Mouse (Mus musculus) kidney, embryonic 16.5 days (tissue): Measurements from ENCODE around the gene Cnpy2. TPM values are rescaled to one million over a fixed set of nuclear protein-coding genes. Genes with fewer than 3 reads are reported as not detected.

Experiments used
- ATAC-seq: fragments of 200-750 bp; cut with Nextera tagmentation; 2 replicates; pipeline ENCODE4 v1.8.0; 2017; ENCODE audit warnings: moderate TSS enrichment; ENCODE audit not compliant: low FRiP score, low TSS enrichment
- H3K27ac ChIP-seq: fragments of 300-500 bp; sonication (generic); 2 replicates; pipeline ENCODE4 v1.5.1; 2014; ENCODE audit warnings: low read length
- H3K27me3 ChIP-seq: fragments of 300-500 bp; sonication (generic); 2 replicates; pipeline ENCODE4 v1.6.1; 2014; ENCODE audit warnings: low read length, control low read depth, mixed read lengths; ENCODE audit not compliant: insufficient read depth
- H3K36me3 ChIP-seq: fragments of 300-500 bp; sonication (generic); 2 replicates; pipeline ENCODE4 v1.6.1; 2014; ENCODE audit warnings: low read length, control low read depth, mixed read lengths; ENCODE audit not compliant: insufficient read depth
- H3K4me1 ChIP-seq: fragments of 300-500 bp; sonication (generic); 2 replicates; pipeline ENCODE4 v1.6.1; 2014; ENCODE audit warnings: low read length, control low read depth, mixed read lengths; ENCODE audit not compliant: insufficient read depth
- H3K4me2 ChIP-seq: fragments of 300-500 bp; sonication (generic); replicated peaks from 2 replicates; pipeline ENCODE4 v1.6.1; 2014; ENCODE audit warnings: low read depth, low read length
- H3K4me3 ChIP-seq: fragments of 300-500 bp; sonication (generic); 2 replicates; pipeline ENCODE4 v1.5.1; 2014; ENCODE audit warnings: mild to moderate bottlenecking, low read length
- H3K9ac ChIP-seq: fragments of 300-500 bp; sonication (generic); replicated peaks from 2 replicates; pipeline ENCODE4 v1.6.1; 2014; ENCODE audit warnings: low read length
- H3K9me3 ChIP-seq: fragments of 300-500 bp; sonication (generic); 2 replicates; pipeline ENCODE4 v1.6.1; 2016; ENCODE audit warnings: low read length, control low read depth
- WGBS: fragments of 180-500 bp; shearing (Covaris S2); extraction: QIAGEN DNeasy Blood & Tissue Kit; methylation state at CpG from one replicate; pipeline ENCODE4 v1.1.7; 2014; 5-methylcytosine and 5-hydroxymethylcytosine counted together
- polyA plus RNA-seq: library from polyadenylated mRNA; unstranded; fragments of >200 nt; fragmentation: Nextera tagmentation; extraction: Ambion mirVana; gene quantifications from 2 replicates; pipeline ENCODE4 v1.2.1, GENCODE M21; 2015

Gene Cnpy2
- polyA plus RNA-seq, 1 experiment from 2014 or later = 370 TPM

DNA sequence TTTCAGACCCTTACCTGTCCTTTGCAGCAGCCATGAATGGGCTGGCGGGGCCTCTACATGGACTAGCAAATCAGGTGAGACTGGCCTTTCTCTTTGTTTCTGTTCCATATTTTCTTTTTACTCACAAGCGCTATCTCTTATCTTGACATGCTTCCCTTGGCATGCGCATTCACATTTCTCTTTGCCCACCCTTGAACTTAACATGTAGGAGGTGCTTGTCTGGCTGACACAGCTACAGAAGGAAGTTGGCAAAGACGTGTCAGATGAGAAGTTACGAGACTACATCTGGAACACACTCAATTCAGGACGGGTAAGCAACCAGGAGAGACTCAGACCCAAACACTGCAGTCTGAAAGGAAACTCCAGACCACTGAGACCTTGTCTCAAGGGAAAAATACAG lies 37.0 kb downstream of the Cnpy2 start:
- H3K4me2 ChIP-seq = no peak overlapping the region
- 89% methylated on average over 6 of the region's 6 CpGs for WGBS
- no peaks in the 10 kb centered on the region for H3K9me3 ChIP-seq
- ATAC-seq = no peak
- H3K36me3 ChIP-seq = peaks cover 59% of the 10 kb centered on the region
- H3K27ac ChIP-seq = no peak overlapping the region
- H3K27me3 ChIP-seq = no peaks in the 10 kb centered on the region
- H3K9ac ChIP-seq = no peak overlapping the region
- no peaks in the 10 kb centered on the region for H3K4me1 ChIP-seq
- H3K4me3 ChIP-seq = no peak overlapping the region

DNA sequence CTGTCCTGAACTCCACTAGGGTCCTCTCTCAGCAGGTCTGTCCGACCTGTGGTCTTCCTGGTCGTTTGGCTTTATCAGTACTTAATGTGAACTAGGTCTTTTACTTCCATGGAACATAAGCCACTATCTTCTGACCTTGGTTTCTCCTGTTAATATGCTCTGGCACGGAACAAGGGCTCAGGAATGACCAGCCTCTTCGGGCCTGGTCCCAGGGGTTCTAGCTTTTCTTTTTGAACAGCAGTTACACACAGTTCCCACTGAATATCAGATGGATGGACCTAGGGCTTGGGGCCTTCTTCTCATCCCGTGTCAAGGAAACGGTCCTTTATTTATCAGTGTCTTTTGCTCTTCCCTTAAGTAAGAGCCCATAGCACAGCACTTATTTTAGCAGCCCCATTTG lies 39.6 kb downstream of the Cnpy2 start:
- no peak overlapping the region for H3K27ac ChIP-seq
- 86% methylated on average over 6 of the region's 6 CpGs for WGBS
- no peak overlapping the region for H3K4me2 ChIP-seq
- no peak overlapping the region for H3K4me3 ChIP-seq
- no peak overlapping the region for H3K9ac ChIP-seq
- no peak for ATAC-seq
- no peaks in the 10 kb centered on the region for H3K4me1 ChIP-seq
- no peaks in the 10 kb centered on the region for H3K9me3 ChIP-seq
- H3K27me3 ChIP-seq = no peaks in the 10 kb centered on the region
- H3K36me3 ChIP-seq = peaks cover 50% of the 10 kb centered on the region

DNA sequence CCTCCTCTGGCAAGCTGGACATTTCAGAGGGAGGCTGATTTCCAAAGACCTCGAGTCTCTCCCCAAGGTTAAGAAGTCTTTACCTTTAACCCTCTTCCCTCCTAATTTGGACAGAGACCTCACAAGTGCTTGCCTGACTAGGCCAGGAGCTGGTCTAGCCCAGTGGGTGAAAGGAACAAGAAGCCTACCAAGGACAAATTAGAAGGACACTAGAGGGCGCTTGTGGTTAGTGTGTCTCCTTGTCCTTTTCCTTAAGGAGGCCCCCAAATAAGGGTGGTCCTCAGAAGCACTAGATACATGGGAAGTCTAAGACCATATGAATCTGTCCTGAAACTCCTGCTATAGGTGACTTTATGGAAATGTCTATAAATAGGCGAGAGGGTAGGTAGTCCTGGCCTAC lies 40.3 kb downstream of the Cnpy2 start:
- H3K36me3 ChIP-seq = peaks cover 50% of the 10 kb centered on the region
- H3K27me3 ChIP-seq = no peaks in the 10 kb centered on the region
- 49% methylated on average over 3 of the region's 3 CpGs for WGBS
- H3K27ac ChIP-seq = no peak overlapping the region
- H3K9ac ChIP-seq = no peak overlapping the region
- H3K4me2 ChIP-seq = no peak overlapping the region
- H3K4me1 ChIP-seq = peaks cover 3% of the 10 kb centered on the region; the same call in 1 of the 2 replicates
- peak; percentile 62 for ATAC-seq
- no peak overlapping the region for H3K4me3 ChIP-seq
- H3K9me3 ChIP-seq = no peaks in the 10 kb centered on the region

DNA sequence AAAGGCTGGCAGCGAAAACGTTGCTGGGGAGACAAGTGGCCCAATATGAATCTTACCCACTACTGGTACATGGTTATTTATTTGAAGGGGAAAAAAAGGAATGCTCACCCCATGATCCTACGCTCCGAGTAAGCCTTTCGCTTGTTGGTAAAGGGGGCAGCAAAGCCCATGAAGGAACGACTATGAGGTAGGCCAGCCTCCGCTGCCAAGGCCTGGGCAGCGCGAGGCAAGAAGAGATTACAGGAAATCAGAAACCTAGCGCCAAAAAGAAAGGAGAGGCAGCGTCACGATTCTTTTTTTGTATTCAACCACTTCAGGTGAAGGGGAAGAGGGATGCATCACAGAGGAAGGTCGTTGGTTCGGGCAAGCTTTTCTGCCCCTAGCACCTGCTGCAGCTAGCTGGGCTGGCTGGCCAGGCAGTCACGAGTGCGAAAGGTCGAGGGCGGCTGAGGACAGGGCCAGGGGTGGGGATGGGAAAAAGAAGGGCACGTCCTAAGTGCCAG lies 45.7 kb downstream of the Cnpy2 start:
- 16% methylated on average over 19 of the region's 19 CpGs for WGBS
- Histone ChIP-seq H3K36me3 (peaks cover 14% of the 10 kb centered on the region), H3K4me1 (peaks cover 8% of the 10 kb centered on the region), H3K4me3 (peak overlapping the region; percentile 64), H3K9me3 (no peaks in the 10 kb centered on the region), H3K27me3 (no peaks in the 10 kb centered on the region), H3K27ac (peak overlapping the region; percentile 88), H3K4me2 (peak overlapping the region; percentile 68), H3K9ac (peak overlapping the region; percentile 72)
- no peak for ATAC-seq

DNA sequence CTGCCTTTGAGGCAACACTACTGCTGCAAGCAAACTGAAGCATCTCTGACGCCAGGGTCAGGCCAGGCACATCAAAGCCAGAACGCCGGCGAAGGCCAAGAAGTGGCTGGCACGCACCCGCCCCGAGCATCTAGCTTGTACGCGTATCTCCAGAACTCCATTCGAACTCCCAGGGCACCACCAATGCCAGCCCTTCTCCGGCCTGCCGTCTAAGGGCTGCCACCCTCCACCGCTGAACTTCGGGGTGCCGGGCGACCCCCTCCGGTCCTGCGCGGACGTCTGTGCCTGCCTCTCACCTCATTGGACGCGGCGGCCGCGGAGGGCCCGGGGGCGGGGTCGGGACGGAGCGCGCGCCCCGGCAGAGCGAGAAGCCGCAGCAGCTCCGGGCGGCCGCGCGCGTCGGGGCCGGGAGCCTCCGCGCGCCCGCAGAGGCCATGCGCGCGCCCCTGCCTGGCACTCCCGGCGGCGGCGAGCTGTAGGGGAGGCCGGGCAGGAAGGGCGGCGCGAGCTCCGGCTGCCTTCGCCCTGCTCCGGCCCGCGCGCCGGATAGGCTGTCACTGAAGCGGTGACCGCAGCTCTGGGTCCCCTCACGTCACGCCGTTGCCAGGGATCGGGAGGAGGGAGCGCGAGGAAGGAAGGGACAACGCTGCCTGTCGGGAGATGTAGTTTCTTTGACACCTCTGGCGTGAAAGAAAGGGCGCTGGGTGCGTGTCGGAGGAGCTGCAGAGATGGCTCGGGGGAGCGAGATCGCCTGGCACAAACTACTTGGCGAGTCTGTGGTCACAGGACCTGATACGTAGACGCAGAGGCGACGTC lies 46.4 kb downstream of the Cnpy2 start, which contains the start of gene Coq10a:
Gene Coq10a (minus strand): TSS at position 596 of the 816 bp plus-strand sequence.
- Histone ChIP-seq H3K9me3 (no peaks in the 10 kb centered on the region), H3K36me3 (peaks cover 7% of the 10 kb centered on the region; the same call in 1 of the 2 replicates), H3K4me3 (peak within 1 kb of the TSS; percentile 64), H3K27me3 (no peaks in the 10 kb centered on the region), H3K27ac (peak within 1 kb of the TSS; percentile 88), H3K9ac (peak within 1 kb of the TSS; percentile 72), H3K4me1 (peaks cover 8% of the 10 kb centered on the region), H3K4me2 (peak within 1 kb of the TSS; percentile 68)
- WGBS = under 1% methylated on average over 87 of the region's 87 CpGs
- peak; percentile 98 for ATAC-seq

DNA sequence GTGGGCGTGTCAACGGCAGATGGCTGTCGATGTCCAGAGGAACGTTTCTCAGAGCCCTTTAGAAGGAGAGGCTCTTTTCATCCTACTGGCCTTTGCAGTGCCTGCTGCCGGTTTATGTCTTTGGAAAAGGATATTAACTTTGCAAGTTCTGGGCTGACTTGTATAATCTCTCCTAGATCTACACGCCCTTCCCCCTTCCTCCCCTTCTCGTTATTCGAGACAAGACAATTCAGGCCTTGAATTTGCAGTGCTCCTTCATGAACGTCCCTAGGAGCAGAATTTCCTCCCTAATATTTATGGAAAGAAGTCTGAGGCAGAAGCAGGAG lies 46.9 kb downstream of the Cnpy2 start:
- peaks cover 8% of the 10 kb centered on the region for H3K4me1 ChIP-seq
- 5% methylated on average over 9 of the region's 9 CpGs for WGBS
- H3K27me3 ChIP-seq = no peaks in the 10 kb centered on the region
- peak overlapping the region; percentile 72 for H3K9ac ChIP-seq
- H3K4me3 ChIP-seq = peak overlapping the region; percentile 64
- 0 out of 2 replicates have a peak, but pooled peaks cover 2% of the 10 kb centered on the region for H3K9me3 ChIP-seq
- peak overlapping the region; percentile 68 for H3K4me2 ChIP-seq
- peak overlapping the region; percentile 88 for H3K27ac ChIP-seq
- H3K36me3 ChIP-seq = peaks cover 5% of the 10 kb centered on the region; the same call in 1 of the 2 replicates
- ATAC-seq = no peak

DNA sequence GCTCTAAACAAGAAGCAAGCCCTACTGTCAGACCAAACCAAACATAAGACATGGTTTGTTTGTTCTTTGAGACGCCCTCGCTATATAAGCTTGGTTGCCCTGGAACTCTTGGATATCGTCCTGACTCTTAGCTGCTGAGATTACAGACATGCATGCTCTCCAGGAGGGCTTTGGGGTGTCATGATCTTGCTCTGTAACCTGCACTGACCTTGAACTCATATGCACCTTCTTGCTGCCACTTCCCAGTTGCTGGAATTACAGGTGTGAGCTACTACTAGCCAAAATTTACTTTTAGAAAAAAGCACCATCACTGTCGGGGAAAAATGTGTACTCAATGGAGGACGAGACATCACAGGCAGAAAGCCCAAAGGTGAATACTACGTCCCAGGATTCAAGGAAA lies 47.3 kb downstream of the Cnpy2 start:
- Histone ChIP-seq H3K9me3 (0 out of 2 replicates have a peak, but pooled peaks cover 5% of the 10 kb centered on the region), H3K36me3 (peaks cover 5% of the 10 kb centered on the region; the same call in 1 of the 2 replicates), H3K4me2 (peak overlapping the region; percentile 68), H3K4me1 (peaks cover 8% of the 10 kb centered on the region), H3K4me3 (peak overlapping the region; percentile 64), H3K27ac (peak overlapping the region; percentile 88), H3K27me3 (no peaks in the 10 kb centered on the region), H3K9ac (peak overlapping the region; percentile 72)
- no peak for ATAC-seq
- WGBS = 82% methylated on average over 6 of the region's 6 CpGs

DNA sequence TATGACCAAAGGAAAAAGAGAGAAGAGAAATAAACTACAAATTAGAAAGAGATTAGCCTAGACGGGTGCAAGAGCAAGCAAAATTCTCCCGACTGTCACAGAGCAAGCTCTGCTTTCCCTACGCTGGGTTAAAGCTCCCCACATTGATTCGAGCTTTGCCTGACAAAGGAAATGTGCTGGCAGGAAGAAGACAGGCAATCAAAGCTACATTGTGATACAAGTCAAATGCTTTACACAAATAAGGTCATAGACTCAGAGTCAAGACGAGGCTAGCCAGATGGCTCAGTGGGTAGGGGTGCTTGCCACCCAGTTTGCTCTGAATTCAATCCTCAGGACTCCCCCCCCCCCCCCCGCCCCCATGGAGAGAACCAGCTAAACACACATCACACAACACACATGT lies 47.8 kb downstream of the Cnpy2 start:
- Histone ChIP-seq H3K4me1 (peaks cover 8% of the 10 kb centered on the region), H3K9me3 (0 out of 2 replicates have a peak, but pooled peaks cover 5% of the 10 kb centered on the region), H3K27me3 (no peaks in the 10 kb centered on the region), H3K36me3 (peaks cover 2% of the 10 kb centered on the region; the same call in 1 of the 2 replicates), H3K4me3 (no peak overlapping the region), H3K4me2 (no peak overlapping the region), H3K27ac (no peak overlapping the region), H3K9ac (no peak overlapping the region)
- WGBS = 63% methylated on average over 5 of the region's 6 CpGs
- ATAC-seq = no peak

DNA sequence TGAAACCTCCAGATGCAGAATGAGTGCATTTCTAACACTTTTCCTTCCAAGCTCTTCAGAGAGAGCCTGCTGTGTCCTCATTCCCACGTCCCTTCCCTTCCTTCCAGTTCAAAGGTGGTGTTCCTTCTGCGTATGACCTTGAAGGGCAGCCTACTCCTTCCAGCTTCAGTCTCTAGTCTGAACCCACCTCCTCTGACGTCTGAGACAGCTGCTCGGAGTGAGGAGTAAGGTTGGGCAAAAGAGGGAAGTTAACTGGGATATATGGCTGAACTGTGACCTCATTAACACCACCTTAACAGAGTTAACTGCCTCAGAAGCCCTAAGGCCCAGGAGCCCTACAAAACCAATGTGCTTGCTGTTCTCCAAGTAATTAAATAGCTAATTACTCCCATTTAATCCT lies 48.3 kb downstream of the Cnpy2 start:
- Histone ChIP-seq H3K4me1 (peaks cover 8% of the 10 kb centered on the region), H3K36me3 (no peaks in the 10 kb centered on the region), H3K27me3 (no peaks in the 10 kb centered on the region), H3K27ac (no peak overlapping the region), H3K9ac (0 out of 2 replicates have a peak overlapping the region, but pooled peaks have one; percentile 15), H3K4me3 (no peak overlapping the region), H3K4me2 (no peak overlapping the region), H3K9me3 (0 out of 2 replicates have a peak, but pooled peaks cover 5% of the 10 kb centered on the region)
- ATAC-seq = no peak
- WGBS = 21% methylated on average over 4 of the region's 4 CpGs

DNA sequence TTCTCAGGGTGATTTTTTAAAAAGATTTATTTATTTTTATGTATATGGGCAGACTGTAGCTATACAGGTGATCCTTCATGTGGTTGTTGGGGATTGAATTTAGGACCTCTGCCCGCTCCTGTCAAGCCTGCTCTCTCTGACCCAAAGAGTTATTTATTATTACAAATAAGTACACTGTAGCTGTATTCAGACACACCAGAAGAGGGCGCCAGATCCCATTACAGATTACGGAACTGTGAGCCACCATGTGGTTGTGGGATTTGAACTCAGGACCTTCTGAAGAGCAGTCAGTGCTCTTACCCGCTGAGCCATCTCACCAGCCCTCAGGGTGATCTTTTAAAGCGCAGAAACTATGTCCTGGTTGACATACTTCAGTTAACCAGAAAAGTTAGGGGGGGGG lies 49.9 kb downstream of the Cnpy2 start:
- Histone ChIP-seq H3K27me3 (no peaks in the 10 kb centered on the region), H3K9me3 (0 out of 2 replicates have a peak, but pooled peaks cover 5% of the 10 kb centered on the region), H3K4me2 (no peak overlapping the region), H3K36me3 (no peaks in the 10 kb centered on the region), H3K9ac (no peak overlapping the region), H3K27ac (no peak overlapping the region), H3K4me1 (peaks cover 16% of the 10 kb centered on the region), H3K4me3 (no peak overlapping the region)
- 80% methylated on average over 5 of the region's 5 CpGs for WGBS
- ATAC-seq = no peak
